Mouse (Mus musculus) brain, embryonic 14.5 days (tissue): Measurements from ENCODE around the gene Dgkk. TPM values are rescaled to one million over a fixed set of nuclear protein-coding genes. Genes with fewer than 3 reads are reported as not detected.
"Not testable (repeated sequence)": the region's sequence is repeated elsewhere in the genome, so short reads cannot be mapped to it uniquely, and the experiment has no call there.

ENCODE experiments used
- DNase-seq: peaks from one replicate; pipeline ENCODE4 v3.0.0-alpha.2; 2011; ENCODE audit warnings: low read depth
- CTCF ChIP-seq: fragments of 200-500 bp; IDR thresholded peaks from 2 replicates; pipeline ENCODE4 v1.5.1; 2012; ENCODE audit warnings: inconsistent platforms, mild to moderate bottlenecking, moderate library complexity, borderline replicate concordance; ENCODE audit not compliant: insufficient read depth, insufficient read length; ENCODE audit errors: extremely low read depth
- POLR2A ChIP-seq: fragments of 200-500 bp; IDR thresholded peaks from 2 replicates; pipeline ENCODE4 v1.6.1; 2012; ENCODE audit warnings: mild to moderate bottlenecking, inconsistent platforms, borderline replicate concordance; ENCODE audit not compliant: poor library complexity, insufficient read depth, insufficient read length, severe bottlenecking; ENCODE audit errors: extremely low read depth
- polyA plus RNA-seq: library from polyadenylated mRNA; depleted of rRNA; stranded (reverse); fragments of >200 nt; gene quantifications from 2 replicates; pipeline ENCODE4 v1.2.3, GENCODE M21; 2012; rRNA removed

Gene Dgkk
- polyA plus RNA-seq = 1.1 and 2.8 TPM in 2 replicates

- DNase-seq = not testable (repeated sequence)
Observed at GRCm38 (mm10) chrX:6779006-6779405, at the start of gene Dgkk. Gene Dgkk, plus strand, starts transcription at chrX:6779306.

GRCm38 (mm10) chrX:6733998-6734397, 45.1 kb upstream of the Dgkk start:
- DNase-seq = peak; percentile 40
- TF ChIP-seq CTCF (no peak), POLR2A (no peak)

DNA sequence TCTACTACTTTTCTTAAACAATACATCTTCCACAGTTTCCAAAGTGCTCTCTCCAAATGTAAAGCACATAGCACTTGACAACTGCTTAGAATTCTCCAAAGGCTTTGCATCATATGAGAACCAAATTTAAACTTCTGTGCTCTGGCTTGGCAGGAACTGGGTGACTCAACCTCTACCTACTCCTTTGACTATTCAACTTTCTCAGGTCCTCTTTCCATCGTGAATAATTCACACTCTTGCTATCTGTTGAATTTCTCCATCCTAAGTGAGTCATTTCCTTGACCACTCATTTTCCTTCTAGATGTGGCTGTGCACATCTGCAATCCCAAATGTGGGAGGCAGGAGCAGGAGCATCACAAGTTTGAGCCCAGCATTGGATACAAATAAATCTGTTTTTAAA, 28.4 kb upstream of the Dgkk start:
- TF ChIP-seq POLR2A (no peak), CTCF (no peak)
- DNase-seq = no peak

DNA sequence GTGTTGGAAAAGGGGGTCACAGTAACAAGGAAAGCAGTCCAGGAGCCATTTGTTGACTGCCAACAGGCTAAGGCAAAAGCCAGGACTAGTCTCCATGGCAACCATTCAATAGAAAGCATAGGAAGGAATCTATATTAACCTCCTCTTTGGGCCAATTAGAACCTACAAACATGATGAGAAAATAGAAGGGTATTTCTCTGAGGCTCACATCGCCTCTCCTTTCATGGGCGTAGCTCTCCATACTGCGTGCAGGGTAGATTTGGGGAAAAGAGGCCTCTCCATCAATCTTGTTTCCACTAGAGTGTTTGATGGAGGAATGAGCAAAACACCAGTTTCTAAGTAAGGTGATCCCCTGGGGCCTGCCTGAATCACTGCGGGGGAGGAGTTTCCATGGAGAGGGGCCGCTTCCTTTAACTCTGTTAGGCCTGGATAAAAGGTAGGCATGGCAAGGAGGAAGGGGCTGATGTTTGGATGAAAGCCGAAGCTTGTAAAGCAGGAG, 27.5 kb upstream of the Dgkk start:
- TF ChIP-seq CTCF = no peak
- no peak for TF ChIP-seq POLR2A
- peak; percentile 55 for DNase-seq

GRCm38 (mm10) chrX:6777489-6778249, 1.4 kb upstream of the Dgkk start:
- peak; percentile 31 for DNase-seq
- TF ChIP-seq POLR2A (no peak), CTCF (no peak)

DNA sequence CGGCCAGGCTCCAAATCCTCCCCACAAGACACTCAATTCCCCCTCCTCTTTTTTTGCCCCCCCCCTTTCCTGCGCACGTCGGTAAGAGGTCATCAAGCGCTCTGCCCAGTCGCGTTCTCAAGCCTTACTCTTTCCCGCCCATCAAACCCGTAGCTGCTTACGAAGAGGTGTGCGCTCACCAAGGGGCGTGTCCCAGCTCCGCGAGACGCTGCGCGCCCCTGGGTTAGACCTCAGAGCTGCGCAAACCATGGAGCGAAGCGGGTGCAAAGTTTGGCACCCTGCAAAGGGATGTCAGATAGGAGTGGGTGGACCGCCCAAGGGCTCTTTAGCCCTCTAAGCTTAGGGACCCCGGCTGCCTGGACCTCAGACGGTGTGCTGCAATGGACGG, 862 bp upstream of the Dgkk start:
- peak; percentile 77 for DNase-seq
- TF ChIP-seq CTCF = no peak
- no peak for TF ChIP-seq POLR2A

DNA sequence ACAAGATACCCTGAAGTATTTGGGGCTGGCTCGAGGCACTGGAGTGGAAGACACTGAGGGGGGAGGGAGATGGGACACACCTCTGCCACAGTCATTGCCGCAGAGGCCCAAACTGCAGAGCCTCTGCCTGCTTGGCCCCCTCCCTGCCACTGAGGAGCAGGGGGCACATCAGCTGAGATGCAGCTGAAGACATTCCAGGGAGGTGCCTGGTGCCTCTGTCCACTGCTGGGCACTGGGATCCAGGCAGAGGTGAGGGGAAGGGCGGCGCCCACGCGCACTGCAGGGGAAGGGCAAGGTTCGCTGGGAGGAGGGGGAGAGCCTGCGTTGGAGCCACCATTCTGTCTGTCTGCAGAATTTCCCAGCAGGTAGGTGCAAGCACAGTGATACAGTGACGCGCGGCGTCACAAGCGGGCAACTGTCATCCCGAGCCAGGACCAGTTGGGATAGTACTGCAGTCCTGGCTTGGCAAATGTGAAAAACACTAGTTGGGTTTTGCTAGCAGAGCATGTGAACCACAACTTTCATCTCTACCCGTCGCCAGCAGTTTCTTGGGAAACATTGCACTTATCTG, 948 bp downstream of the Dgkk start:
- TF ChIP-seq POLR2A = no peak
- TF ChIP-seq CTCF = no peak
- DNase-seq = no peak

DNA sequence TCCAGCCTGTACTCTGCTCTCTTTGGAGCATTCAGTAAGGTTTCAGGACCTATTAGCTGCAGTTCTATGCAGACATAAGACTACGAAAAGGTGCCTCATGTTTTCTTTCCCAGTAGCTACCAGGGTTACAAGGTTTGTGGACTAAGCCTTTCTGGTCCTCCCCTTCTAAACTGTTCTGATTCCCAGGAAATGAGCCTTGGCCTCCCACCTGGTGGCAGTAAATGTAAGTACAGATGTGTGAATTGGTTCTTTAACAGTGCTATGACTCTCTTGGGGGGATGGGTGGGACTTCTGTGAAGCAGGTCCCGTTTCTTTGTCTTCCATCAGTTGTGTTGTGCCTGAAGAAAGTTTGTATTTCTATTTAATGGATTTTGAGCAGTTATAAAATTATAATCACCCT, 53.4 kb downstream of the Dgkk start:
- TF ChIP-seq CTCF (peak; percentile 17; the same call in 1 of the 2 replicates), POLR2A (no peak)
- DNase-seq = peak; percentile 10

GRCm38 (mm10) chrX:6853466-6853865, 74.4 kb downstream of the Dgkk start:
- TF ChIP-seq POLR2A (no peak), CTCF (no peak)
- peak; percentile 1 for DNase-seq

GRCm38 (mm10) chrX:6854136-6854535, 75.0 kb downstream of the Dgkk start:
- DNase-seq = no peak
- TF ChIP-seq POLR2A = no peak
- TF ChIP-seq CTCF = no peak

- DNase-seq = peak; percentile 65
- TF ChIP-seq POLR2A (no peak), CTCF (no peak)
Observed at GRCm38 (mm10) chrX:6893933-6894332, 114.8 kb downstream of the Dgkk start.

- no peak for DNase-seq
- TF ChIP-seq CTCF = peak; percentile 5; the same call in 1 of the 2 replicates
- TF ChIP-seq POLR2A = no peak
Observed at GRCm38 (mm10) chrX:6911047-6911446, 131.9 kb downstream of the Dgkk start.
